Mouse (Mus musculus) layer of hippocampus, adult 8-10 months (tissue): ENCODE data around the gene Tom1. TPM values are rescaled to one million over a fixed set of nuclear protein-coding genes. Genes with fewer than 3 reads are reported as not detected.
A peak's percentile ranks its signal among the peaks of the same experiment; 100 is the strongest.

Source experiments
- DNase-seq, 2 experiments: peaks; one replicate each; pipeline ENCODE4 v3.0.0; 2022; ENCODE audit warnings: low spot score in 2 of 2
- total RNA-seq, 4 experiments: library from RNA; stranded (reverse); gene quantifications; 2 replicates each; pipeline ENCODE4 v1.2.4; 2022

The Tom1 gene
- total RNA-seq = 10 to 100 TPM; 33.4 to 45.8 (median 37.3) TPM

DNA sequence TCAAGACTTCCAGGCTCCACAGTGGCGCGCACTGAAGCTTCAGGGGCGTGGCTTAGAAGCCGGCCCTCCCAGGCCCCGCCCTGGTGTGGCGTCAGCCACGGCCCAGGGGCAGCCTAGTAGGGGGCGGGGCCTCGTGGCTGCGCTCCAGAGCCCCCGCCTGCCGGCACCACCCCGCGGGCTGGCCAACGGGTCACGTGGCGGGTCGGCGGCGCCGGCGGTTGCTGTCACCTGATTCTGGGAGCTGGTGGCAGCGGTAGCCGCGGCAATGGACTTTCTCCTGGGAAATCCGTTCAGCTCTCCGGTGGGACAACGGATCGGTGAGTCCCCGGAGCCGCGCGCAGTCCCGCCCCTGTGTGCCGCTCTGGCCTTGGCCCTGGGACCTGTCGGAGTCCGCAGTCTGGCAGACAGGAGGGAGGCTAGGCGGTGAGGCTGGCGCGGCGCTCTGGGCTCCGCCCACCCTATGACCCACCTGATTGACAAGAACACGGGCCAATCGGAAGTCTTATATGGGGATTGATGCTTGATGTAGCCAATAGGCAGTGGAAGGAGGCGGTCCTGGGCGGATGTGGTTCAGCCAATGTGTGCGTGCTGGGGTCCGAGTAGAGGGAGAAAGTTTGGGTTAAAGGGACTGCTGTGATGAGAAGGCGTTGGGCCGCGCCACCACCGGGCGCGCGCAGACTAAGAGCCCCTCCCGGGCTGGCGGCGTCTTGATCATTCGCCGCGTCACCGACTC, at the start of gene Tom1:
Gene Tom1, plus strand, starts transcription at position 195 of the 733 bp plus-strand sequence.
- peak; percentile 97 to 99 for DNase-seq

DNA sequence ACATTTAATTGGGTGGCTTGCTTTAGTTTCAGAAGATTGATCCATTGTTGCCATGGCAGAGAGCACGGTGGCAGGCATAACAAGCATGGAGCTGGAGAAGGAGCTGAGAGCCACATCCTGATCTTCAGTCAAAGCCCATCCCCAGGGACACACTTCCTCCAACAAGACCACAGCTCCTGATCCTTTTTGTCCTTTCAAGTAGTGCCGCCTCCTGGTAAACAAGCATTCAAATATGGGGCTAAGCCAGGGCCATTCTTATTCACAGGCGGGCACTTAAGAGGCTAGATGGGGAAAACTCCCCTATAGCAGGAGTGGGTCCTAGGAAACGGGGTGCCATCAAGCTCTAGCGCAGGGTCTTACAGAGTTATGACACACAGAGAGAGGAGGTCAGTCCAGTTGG, 46.1 kb upstream of the Tom1 start:
- no peak for DNase-seq

DNA sequence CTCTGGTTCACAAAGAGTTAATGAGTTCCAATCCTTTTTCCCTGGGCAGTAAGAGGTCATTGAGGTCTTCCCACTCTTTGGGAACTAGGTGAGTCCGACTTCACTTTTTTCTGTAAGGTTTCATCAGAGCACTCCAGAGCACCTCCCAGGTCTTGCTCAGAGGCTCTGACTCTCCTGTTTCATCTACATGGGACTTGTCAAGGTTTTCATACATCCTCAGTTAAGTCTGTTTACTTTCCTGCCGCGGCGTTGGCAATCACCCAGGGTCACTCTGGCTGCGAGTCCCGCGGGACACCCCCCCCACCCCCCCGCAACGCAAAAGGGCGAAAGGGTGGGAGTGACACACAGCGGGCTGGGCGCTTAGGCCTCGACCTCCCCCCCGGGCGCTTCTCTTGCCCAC, 43.5 kb upstream of the Tom1 start:
- DNase-seq = no peak

DNA sequence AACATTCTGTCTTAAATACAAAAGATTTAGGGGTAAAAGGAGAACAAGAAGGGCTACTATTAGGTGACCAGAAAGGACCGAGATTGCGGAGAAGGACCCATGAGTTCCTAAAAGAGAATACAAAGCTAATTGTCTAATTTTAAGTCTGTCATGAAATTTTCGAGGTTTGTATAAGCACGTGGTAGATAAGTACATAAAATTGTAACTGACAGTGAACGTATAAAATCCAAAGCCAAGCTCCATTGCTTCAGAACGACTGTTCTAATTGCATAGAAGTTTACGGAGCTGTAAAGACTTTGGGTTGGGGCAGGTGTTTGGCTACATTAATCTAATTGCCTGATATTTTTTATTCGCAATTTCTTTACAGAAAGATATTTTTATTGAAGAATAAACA, 40.4 kb upstream of the Tom1 start, which contains the start of gene Hmgxb4:
Gene Hmgxb4, plus strand, starts transcription at position 276 of the 394 bp plus-strand sequence.
- no peak for DNase-seq

DNA sequence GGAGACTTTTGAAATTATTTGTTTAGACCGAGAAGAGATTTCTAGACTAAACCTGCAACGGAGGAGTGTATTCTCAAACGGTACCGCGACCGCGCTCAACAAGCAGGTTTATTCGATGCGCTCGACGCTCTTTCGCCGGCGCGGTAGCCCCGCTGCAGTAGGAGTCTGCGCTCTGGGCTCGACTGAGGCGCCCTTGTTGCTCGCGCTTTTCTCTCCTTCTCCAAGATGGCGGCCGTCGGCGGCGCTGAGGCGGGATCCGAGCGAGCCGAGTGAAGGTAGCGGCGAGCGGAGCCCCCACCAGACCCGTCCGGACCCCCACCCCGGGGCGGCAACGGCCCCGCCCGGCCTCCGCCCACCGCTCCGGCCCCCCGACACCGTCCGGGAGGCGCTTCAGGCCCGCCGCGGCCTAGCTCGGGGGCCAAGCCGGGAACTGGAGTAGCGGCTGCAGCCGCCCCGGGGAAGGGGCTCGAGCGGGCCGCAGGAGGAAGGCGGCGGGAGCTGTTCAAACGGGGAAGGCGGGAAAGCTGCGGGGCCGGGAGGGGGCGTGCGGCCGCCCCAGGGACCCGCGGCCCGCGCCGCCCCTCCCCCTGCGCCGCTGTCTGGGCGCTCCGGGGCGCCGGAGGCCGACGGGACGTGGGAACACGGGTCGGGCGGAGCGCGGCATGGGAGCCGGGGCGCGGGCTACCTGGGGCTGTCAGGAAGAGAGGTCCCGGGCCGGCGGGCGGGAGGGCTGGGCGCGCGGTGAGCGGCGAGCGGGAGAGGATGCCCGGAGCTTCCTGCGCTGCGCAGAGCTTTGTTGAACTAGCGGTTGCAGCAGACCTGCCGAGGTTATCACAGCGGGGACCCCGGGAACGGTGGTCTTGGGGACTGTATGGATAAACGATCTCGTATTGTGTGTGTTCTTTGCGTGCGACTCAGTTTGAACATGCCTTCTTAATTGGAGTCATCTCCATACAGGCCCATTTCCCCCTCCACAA, 39.7 kb upstream of the Tom1 start:
- peak; percentile 53 to 82 for DNase-seq

DNA sequence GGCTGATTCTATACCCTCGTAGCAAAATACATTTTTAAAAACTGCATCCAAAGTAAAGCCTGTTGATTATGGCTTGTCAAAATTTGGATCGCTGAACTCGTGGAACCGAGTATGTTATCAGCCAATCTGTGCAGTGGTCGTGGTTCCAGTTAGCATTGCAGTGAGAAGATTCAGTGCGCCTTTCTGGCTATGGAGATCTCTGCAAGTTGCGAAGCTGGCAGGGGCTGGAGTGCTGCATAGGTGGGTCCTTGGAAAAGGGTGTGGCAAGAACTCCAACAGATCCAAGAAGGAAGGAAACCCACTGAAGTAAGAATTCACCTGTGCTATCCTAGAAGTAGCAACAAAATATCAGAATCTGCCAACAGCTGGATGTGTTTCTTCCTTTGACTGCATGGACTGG, 39.0 kb upstream of the Tom1 start:
- DNase-seq = no peak

DNA sequence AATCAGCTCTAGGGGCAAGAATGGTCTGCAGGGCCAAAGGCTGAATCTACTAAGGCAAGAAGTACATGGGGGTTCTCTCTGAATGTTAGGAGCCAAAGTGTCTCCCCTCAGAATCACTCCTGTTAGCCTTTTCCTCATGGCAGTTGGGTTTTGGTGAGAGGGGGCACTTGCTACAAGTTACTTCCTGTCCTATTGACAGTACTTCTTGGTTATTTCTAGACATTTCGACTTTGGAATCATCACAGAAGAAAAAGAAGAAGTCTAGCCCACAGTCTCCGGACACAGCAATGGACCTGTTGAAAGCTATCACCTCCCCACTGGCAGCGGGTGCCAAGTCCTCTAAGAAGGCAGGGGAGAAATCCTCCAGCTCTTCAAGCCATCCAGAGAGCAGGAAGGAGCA, 33.1 kb upstream of the Tom1 start:
- DNase-seq = no peak

DNA sequence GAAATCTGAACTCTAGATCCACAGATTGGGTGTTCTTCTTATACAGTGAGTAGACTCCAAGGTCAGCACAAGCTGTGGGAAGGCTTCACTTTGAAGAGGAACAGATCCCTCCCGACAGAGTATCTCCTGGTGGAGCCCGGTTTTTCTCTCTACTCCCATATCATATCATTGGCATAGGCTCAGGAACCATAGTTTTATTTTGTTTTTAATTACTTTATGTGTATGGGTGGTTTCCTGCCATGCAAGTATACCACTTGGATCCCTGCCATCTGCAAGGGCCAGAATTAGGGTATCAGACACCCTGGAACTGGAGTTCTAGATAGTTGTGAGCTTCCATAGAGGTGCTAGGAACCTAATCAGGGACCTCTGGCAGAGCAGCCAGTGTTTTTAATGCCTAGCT, 24.7 kb upstream of the Tom1 start:
- no peak for DNase-seq

DNA sequence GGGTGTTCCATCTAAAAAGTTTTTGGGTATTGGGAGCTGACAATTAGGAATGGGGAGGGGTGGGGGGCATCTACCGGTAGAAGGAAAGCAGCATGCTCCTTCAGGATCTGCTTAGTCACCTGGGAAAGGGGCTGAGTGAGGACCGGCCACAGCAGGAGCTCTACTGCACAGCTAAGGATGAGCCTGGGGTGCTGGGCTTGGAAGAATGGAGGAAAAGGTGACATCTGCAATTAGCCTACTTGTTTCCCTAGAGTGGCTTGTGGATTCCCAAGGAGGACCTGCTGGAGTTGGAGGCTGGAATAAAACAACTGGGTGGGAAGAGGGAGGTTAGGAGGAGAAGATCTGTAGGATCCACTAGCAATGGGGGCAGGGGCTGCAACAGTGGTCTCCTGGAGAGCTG, 19.9 kb upstream of the Tom1 start:
- DNase-seq = no peak

DNA sequence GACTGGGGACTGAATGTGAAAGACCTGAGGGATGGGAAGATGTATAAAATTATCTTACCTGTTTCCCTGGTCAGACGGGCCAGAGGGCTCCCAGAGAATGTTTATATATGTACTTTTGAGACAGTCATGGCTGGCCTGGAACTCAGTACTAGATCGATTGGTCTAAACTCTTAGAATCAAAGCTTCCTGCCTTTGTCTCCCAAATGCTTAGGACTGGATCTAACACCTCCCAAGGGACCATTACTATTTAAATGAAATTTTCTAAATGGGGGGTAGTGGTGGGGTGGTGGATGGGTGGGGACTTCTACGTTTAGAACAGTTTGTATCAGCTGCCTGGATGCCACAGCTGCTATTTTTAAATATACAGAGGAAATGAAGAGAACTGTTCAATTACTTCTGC, 19.5 kb upstream of the Tom1 start:
- no peak for DNase-seq

DNA sequence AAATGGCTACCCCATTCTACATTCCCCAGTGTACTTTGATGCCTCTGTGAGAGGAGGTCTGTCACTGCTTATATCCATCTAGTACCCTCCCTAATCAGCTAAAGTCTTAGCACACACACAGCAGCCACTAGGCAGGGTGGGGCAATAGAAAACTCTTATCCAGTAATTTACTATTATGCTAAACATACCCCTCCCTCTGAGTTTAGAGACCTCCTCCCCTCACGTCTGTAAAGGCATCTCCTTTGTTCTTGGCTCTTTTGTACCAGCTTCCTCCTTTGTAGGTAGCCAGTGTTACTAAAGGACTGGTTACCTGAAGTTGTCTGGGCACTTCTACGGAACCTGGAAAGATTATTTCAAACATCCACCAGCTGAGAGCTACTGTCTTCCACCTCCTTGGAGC, 17.5 kb upstream of the Tom1 start:
- DNase-seq = no peak

DNA sequence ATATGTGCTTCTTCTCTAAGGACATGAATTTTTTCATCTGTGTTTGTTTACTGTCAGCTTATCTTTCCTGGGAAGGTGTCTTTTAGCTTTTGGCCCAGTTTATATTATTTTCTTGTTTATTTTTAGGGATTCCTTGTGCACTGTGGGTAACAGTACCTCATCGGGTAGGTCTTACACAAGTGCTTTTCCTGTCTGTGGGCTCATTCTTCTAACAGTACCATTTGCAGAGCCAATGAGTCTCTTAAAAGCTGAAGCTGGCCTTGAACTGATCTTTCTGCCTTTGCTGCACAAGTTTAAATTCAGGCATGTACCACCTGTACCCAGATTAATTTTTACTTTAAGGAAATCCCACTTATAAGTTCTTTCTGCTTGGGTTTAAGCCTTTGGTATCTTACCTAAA, 17.1 kb upstream of the Tom1 start:
- no peak for DNase-seq

DNA sequence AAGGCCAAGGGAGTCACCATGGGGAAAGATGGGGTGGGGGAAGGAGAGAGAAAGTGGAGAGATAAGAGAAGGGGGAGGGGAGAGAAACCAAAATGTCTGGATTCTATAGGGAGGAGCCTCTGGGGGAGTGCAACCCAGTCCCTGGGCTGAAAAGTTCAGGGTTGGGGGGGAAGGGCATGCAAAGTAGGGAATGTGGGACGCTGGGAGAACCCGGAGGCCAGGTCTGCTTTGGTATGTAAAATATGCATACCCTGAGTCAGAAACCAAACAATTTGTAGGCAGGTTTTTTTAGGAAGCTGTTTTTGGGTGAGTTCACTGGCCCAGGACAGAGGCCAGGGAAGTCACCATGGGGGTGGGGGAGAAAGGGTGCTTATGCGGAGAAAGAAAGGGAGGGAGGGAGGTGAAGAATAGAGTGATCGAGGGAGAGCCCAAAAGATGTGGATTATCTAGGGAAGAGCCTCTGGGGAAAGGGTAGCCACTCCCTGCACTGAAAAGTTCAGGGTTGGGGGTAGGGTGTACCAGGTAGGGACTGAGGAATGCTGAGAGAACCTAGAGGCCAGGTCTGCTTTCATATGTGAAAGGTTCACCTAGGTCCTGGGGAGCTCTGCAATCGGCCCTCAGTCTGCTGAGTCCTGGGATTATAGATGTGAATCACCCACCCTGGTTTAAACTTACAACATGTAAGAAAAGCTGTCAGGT, 15.1 kb upstream of the Tom1 start:
- DNase-seq = no peak

DNA sequence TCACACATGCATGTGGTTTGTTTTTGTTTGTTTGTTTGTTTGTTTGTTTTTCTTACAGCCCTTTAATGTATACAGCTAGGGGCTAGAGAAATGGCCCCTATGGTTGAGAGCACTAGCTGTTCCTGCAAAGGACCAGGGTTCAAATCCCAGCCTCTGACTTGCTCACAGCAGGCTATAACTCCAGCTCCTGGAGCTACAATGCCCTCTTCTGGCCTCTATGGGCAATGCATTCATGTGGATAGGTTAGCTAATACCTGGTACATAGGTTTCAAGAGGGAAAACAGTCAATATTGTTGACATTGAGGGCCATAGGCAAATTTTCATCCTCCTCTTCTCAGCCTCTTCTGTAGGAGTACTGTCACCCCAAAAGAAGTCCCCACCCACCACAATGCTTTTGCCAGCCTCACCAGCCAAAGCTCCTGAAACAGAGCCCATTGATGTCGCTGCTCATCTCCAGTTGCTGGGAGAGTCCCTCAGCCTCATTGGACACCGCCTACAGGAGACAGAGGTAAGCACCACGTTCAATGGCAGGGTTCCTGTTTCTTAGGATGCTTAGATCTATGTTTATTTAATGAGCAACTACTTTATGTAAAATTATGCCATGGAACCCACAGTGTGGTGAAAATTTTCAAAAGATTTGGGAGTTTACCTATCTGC, 9.7 kb upstream of the Tom1 start:
- DNase-seq = no peak

DNA sequence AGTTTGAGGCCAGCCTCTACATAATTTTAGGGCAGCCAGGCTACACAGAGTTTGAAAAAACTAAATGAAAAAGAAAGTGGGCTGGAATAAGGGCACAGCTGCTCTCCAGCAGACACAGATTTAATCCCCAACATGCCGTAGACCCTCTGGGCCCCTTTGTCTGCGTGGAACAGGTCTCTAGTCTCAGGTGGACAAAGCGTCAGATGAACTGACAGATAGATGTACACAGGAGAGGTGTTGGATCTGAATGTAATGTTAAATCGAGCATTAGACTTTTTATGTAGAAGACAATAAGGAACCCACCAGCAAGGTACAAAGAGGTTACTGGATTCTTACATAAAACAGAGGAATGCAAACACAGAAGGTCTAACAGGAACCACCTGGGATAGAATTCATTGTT, 7.7 kb upstream of the Tom1 start:
- no peak for DNase-seq

DNA sequence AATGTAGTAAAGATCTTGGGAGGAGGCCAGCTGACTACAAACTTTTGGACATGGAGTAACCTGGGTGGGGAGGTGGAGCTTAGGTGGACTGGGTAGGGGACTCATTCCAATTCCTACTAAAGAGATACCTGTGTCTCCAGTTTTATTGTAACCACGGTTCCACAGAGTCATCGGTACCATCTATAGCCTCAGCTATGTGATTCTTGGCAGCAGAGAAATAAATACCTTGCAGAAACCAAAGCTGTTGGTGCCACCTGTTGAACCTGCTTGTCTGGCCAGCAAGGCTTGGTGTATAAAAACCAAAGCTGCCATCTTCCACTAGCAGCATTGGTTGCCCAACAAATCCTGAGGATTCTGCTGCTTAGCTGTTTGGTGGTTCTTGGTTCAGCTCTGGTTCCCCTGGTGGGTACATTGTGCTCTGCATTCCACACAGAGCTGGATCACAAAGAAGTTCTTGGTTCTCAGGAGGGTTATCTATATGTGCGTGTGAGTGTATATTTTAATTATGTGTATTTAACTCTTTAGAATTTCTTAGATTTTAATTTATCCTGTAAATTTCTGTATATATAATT, 3.0 kb upstream of the Tom1 start:
- no peak for DNase-seq

DNA sequence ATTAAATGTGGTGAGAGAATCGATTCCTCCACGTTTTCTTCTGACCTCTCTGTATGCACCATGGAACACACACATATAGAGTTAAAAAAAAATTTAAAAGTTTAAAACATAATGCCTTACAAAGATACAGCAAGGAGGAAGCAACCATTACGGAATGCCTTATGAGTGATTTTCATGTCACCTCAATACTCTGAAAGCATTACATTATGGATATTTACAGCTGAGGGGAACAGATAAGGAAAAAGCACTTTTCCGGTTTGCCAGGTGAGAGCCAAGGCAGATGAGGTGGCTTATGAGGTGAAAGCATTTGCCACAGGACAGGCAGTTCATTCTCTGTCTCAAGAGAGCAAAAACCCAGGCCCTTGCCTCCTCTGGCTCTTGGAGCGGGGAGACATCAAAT, 544 bp upstream of the Tom1 start:
- no peak for DNase-seq

DNA sequence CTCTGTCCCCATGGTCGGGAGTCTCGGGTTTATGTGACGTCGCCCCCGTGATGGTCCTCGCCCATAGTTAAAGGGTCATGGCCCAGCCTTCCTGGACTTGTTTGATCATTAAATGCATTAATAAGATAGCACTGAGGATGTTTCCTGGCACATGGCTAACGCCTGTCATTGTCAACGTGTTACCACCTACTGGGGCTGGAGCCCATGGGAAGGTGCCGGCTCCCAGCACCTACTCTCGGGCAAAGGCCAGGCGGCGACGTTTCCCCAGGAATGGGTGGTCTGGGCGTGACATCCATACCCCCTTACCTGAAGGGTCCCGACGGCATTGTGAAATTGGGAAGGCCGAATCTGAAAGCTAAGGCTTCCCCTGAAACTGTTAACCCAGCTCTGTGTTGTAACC, 780 bp downstream of the Tom1 start:
- no peak for DNase-seq

DNA sequence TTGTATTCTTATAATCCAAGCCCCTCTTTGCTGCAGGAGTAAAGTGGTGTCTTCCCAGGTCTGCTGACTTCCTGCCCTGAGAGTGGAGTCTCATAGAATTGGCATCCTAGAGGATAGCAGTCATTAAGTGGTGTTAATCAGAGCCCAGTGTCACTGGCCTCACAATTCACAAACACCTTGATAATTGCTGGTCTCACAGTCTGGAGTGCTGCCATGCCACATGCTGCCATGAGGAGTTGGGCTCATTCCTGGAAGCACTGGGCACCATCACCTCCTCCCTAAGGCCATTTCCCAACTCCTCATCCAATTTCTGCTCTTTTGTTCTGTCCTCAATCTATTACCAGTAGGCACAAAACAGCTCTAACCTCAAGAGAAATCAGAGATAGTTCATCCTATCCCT, 2.1 kb downstream of the Tom1 start:
- no peak for DNase-seq

DNA sequence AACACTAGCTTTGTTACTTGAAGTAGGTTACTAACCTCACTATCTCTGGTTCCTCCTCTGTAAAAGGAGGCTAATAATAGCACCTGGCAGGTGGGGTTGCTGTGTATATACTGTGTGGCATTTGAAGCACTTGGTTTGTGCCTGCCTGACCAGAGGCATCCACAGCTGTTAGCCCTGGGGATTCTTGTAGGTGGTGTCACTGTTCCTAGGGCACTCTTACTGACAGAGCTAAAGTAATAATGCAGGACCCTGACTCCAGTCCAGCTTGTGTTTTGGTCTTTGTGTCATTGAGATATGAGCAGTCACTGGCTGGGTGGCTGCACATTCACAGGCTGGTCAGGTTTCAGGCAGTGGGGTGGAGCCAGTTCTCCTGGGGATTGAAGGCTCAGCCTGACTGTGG, 5.0 kb downstream of the Tom1 start:
- DNase-seq = no peak

DNA sequence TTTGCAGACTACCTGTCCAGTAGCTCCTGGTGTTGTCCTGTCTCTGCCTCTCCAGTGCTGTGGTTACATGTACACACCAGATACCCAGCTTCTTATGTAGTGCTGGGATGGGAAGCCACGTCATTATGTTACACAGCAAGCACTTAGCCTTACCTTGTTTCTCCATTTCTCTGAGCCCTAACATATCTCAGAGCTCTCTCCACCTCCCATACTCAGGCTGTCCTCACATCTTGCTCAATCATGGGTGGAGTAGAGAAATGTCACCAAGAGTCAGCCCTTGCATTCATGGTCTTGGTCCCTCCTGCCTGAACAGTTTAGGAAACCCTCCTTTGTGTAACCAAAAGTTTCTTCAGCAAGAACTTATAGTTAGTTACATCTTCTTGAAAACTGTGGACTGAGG, 6.2 kb downstream of the Tom1 start:
- no peak for DNase-seq
